Mouse (Mus musculus): ENCODE measurements around the gene Tom1.

Gene Tom1

GRCm38 (mm10) chr8:75088989-75089881 is 55.7 kb downstream of the Tom1 start:
- DNase-seq (ENCODE audit: low read depth): peak; percentile 32

- DNase-seq (ENCODE audit: low read depth): no peak
Observed at GRCm38 (mm10) chr8:75090781-75091365, 57.4 kb downstream of the Tom1 start.

GRCm38 (mm10) chr8:75093399-75094156 is 60.1 kb downstream of the Tom1 start, which contains the start of gene Hmox1:
Gene Hmox1, plus strand, starts transcription at chr8:75093621.
- DNase-seq (ENCODE audit: low read depth): peak; percentile 79

GRCm38 (mm10) chr8:75102956-75103355 is 69.5 kb downstream of the Tom1 start:
- no peak for DNase-seq (ENCODE audit: low read depth)

GRCm38 (mm10) chr8:75103376-75103878 is 69.9 kb downstream of the Tom1 start:
- DNase-seq (ENCODE audit: low read depth): no peak

GRCm38 (mm10) chr8:75108527-75109235 is 75.2 kb downstream of the Tom1 start:
- peak; percentile 92 for DNase-seq (ENCODE audit: low read depth)

- DNase-seq (ENCODE audit: low read depth): peak; percentile 100
Observed at GRCm38 (mm10) chr8:75109236-75109967, 75.9 kb downstream of the Tom1 start, which contains the start of gene Mcm5. Gene Mcm5, plus strand, starts transcription at chr8:75109569.

GRCm38 (mm10) chr8:75110093-75110492 is 76.6 kb downstream of the Tom1 start:
- no peak for DNase-seq (ENCODE audit: low read depth)

- DNase-seq (ENCODE audit: low read depth): no peak
Observed at GRCm38 (mm10) chr8:75118505-75118904, 85.0 kb downstream of the Tom1 start.

GRCm38 (mm10) chr8:75119287-75119686 is 85.8 kb downstream of the Tom1 start:
- DNase-seq (ENCODE audit: low read depth): no peak
